Mouse (Mus musculus): Measurements from ENCODE around the gene Psmg4.

GRCm38 (mm10) chr13:34226940-34227339 is 64.2 kb downstream of the Psmg4 start:
- TF ChIP-seq POLR2A (IDR thresholded peaks at IDR 0.05; ENCODE audit: borderline replicate concordance, low read depth, low read length) (no peak), CTCF (IDR thresholded peaks at IDR 0.05; ENCODE audit: low read depth, low read length) (no peak)

All from bone marrow macrophage, adult 2 months (primary cell).